Mouse (Mus musculus) forebrain, embryonic 15.5 days (tissue): ENCODE results near the gene Nek4. TPM values are rescaled to one million over a fixed set of nuclear protein-coding genes. Genes with fewer than 3 reads are reported as not detected.

Experiments used
- ATAC-seq: fragments of 200-750 bp; cut with Nextera tagmentation; replicated peaks from 2 replicates; pipeline ENCODE4 v1.8.0; 2017; ENCODE audit warnings: mild to moderate bottlenecking, moderate TSS enrichment, moderate library complexity
- H3K27ac ChIP-seq: fragments of 300-500 bp; sonication (generic); replicated peaks from 2 replicates; pipeline ENCODE4 v1.5.1; 2015; ENCODE audit warnings: mild to moderate bottlenecking, inconsistent platforms
- H3K27me3 ChIP-seq: fragments of 300-500 bp; sonication (generic); 2 replicates; pipeline ENCODE4 v1.6.1; 2015; ENCODE audit warnings: inconsistent platforms
- H3K36me3 ChIP-seq: fragments of 300-500 bp; sonication (generic); 2 replicates; pipeline ENCODE4 v1.6.1; 2015; ENCODE audit warnings: mild to moderate bottlenecking, inconsistent platforms
- H3K4me1 ChIP-seq: fragments of 300-500 bp; sonication (generic); 2 replicates; pipeline ENCODE4 v1.6.1; 2015; ENCODE audit warnings: inconsistent platforms
- H3K4me2 ChIP-seq: fragments of 300-500 bp; sonication (generic); replicated peaks from 2 replicates; pipeline ENCODE4 v1.6.1; 2015; ENCODE audit warnings: mild to moderate bottlenecking, inconsistent platforms
- H3K4me3 ChIP-seq: fragments of 300-500 bp; sonication (generic); 2 replicates; pipeline ENCODE4 v1.5.1; 2015; ENCODE audit warnings: mild to moderate bottlenecking, inconsistent platforms
- H3K9ac ChIP-seq: fragments of 300-500 bp; sonication (generic); replicated peaks from 2 replicates; pipeline ENCODE4 v1.6.1; 2015; ENCODE audit warnings: mild to moderate bottlenecking, inconsistent platforms
- H3K9me3 ChIP-seq: fragments of 300-500 bp; sonication (generic); 2 replicates; pipeline ENCODE4 v1.6.1; 2016; ENCODE audit warnings: inconsistent platforms
- WGBS: fragments of 180-500 bp; shearing (Covaris S2); methylation state at CpG from one replicate; pipeline ENCODE4 v1.1.7; 2015; ENCODE audit warnings: mixed read lengths; 5-methylcytosine and 5-hydroxymethylcytosine counted together
- polyA plus RNA-seq: library from polyadenylated mRNA; unstranded; fragments of >200 nt; fragmentation: Nextera tagmentation; extraction: Ambion mirVana; gene quantifications from 2 replicates; pipeline ENCODE4 v1.2.1, GENCODE M21; 2015

Gene Nek4
- polyA plus RNA-seq, 1 experiment from 2014 or later = 16.7 TPM

- Histone ChIP-seq H3K4me1 (peaks cover 10% of the 10 kb centered on the region), H3K9me3 (no peaks in the 10 kb centered on the region), H3K9ac (no peak overlapping the region), H3K4me3 (no peak overlapping the region), H3K36me3 (peaks cover 3% of the 10 kb centered on the region; the same call in 1 of the 2 replicates), H3K27me3 (no peaks in the 10 kb centered on the region), H3K27ac (no peak overlapping the region), H3K4me2 (no peak overlapping the region)
- no peak for ATAC-seq
Measured at GRCm38 (mm10) chr14:30996417-30996816, 45.2 kb downstream of the Nek4 start.

- 68% methylated on average over 10 of the region's 10 CpGs for WGBS
- Histone ChIP-seq H3K4me3 (peak overlapping the region; percentile 69), H3K9ac (peak overlapping the region; percentile 91), H3K9me3 (no peaks in the 10 kb centered on the region), H3K36me3 (peaks cover 3% of the 10 kb centered on the region; the same call in 1 of the 2 replicates), H3K27me3 (no peaks in the 10 kb centered on the region), H3K4me1 (peaks cover 21% of the 10 kb centered on the region), H3K27ac (no peak overlapping the region), H3K4me2 (peak overlapping the region; percentile 73)
- no peak for ATAC-seq
Measured at GRCm38 (mm10) chr14:31000356-31000755, 49.2 kb downstream of the Nek4 start.

GRCm38 (mm10) chr14:31000816-31001306 is 49.7 kb downstream of the Nek4 start:
- H3K4me1 ChIP-seq = peaks cover 21% of the 10 kb centered on the region
- peak; percentile 48 for ATAC-seq
- peaks cover 3% of the 10 kb centered on the region; the same call in 1 of the 2 replicates for H3K36me3 ChIP-seq
- H3K9me3 ChIP-seq = no peaks in the 10 kb centered on the region
- WGBS = under 1% methylated on average over 21 of the region's 21 CpGs
- H3K27ac ChIP-seq = peak overlapping the region; percentile 89
- H3K4me2 ChIP-seq = peak overlapping the region; percentile 73
- no peaks in the 10 kb centered on the region for H3K27me3 ChIP-seq
- H3K9ac ChIP-seq = peak overlapping the region; percentile 91
- H3K4me3 ChIP-seq = peak overlapping the region; percentile 69

GRCm38 (mm10) chr14:31001307-31002205 is 50.4 kb downstream of the Nek4 start, which contains the start of the genes Glt8d1 and Spcs1:
Glt8d1 (plus strand) TSS chr14:31001400.
Spcs1 (minus strand) TSS chr14:31001672.
- Histone ChIP-seq H3K9ac (peak within 1 kb of the TSS; percentile 91), H3K4me2 (peak within 1 kb of the TSS; percentile 73), H3K36me3 (peaks cover 3% of the 10 kb centered on the region; the same call in 1 of the 2 replicates), H3K4me1 (peaks cover 21% of the 10 kb centered on the region), H3K27ac (peak within 1 kb of the TSS; percentile 89), H3K27me3 (no peaks in the 10 kb centered on the region), H3K9me3 (no peaks in the 10 kb centered on the region), H3K4me3 (peak within 1 kb of the TSS; percentile 69)
- ATAC-seq = peak; percentile 95
- WGBS = under 1% methylated on average over 84 of the region's 84 CpGs

- Histone ChIP-seq H3K4me1 (peaks cover 21% of the 10 kb centered on the region), H3K4me2 (no peak overlapping the region), H3K9ac (no peak overlapping the region), H3K27ac (no peak overlapping the region), H3K4me3 (no peak overlapping the region), H3K9me3 (no peaks in the 10 kb centered on the region), H3K36me3 (peaks cover 24% of the 10 kb centered on the region), H3K27me3 (no peaks in the 10 kb centered on the region)
- 95% methylated on average over 2 of the region's 2 CpGs for WGBS
- no peak for ATAC-seq
Measured at GRCm38 (mm10) chr14:31004527-31004926, 53.4 kb downstream of the Nek4 start.

- Histone ChIP-seq H3K4me1 (peaks cover 11% of the 10 kb centered on the region), H3K27ac (no peak overlapping the region), H3K9me3 (no peaks in the 10 kb centered on the region), H3K36me3 (peaks cover 46% of the 10 kb centered on the region), H3K27me3 (no peaks in the 10 kb centered on the region), H3K4me3 (no peak overlapping the region), H3K4me2 (no peak overlapping the region), H3K9ac (no peak overlapping the region)
- no peak for ATAC-seq
- 86% methylated on average over 5 of the region's 5 CpGs for WGBS
Measured at GRCm38 (mm10) chr14:31006779-31007178, 55.6 kb downstream of the Nek4 start.

GRCm38 (mm10) chr14:31011588-31011987 is 60.4 kb downstream of the Nek4 start:
- no peak overlapping the region for H3K4me3 ChIP-seq
- H3K36me3 ChIP-seq = peaks cover 94% of the 10 kb centered on the region
- 95% methylated on average over 3 of the region's 3 CpGs for WGBS
- ATAC-seq = no peak
- no peaks in the 10 kb centered on the region for H3K4me1 ChIP-seq
- no peak overlapping the region for H3K9ac ChIP-seq
- H3K4me2 ChIP-seq = no peak overlapping the region
- no peaks in the 10 kb centered on the region for H3K27me3 ChIP-seq
- H3K27ac ChIP-seq = no peak overlapping the region
- H3K9me3 ChIP-seq = no peaks in the 10 kb centered on the region

- Histone ChIP-seq H3K9ac (no peak overlapping the region), H3K4me1 (peaks cover 16% of the 10 kb centered on the region), H3K9me3 (no peaks in the 10 kb centered on the region), H3K4me2 (no peak overlapping the region), H3K36me3 (peaks cover 85% of the 10 kb centered on the region), H3K4me3 (no peak overlapping the region), H3K27me3 (no peaks in the 10 kb centered on the region), H3K27ac (no peak overlapping the region)
- WGBS = 97% methylated on average over 2 of the region's 2 CpGs
- no peak for ATAC-seq
Measured at GRCm38 (mm10) chr14:31013928-31014327, 62.8 kb downstream of the Nek4 start.

- H3K27ac ChIP-seq = no peak overlapping the region
- no peaks in the 10 kb centered on the region for H3K9me3 ChIP-seq
- no peaks in the 10 kb centered on the region for H3K27me3 ChIP-seq
- no peak overlapping the region for H3K9ac ChIP-seq
- H3K36me3 ChIP-seq = peaks cover 65% of the 10 kb centered on the region
- no peak overlapping the region for H3K4me3 ChIP-seq
- 100% methylated on average over 1 of the region's 1 CpGs for WGBS
- ATAC-seq = no peak
- H3K4me1 ChIP-seq = peaks cover 28% of the 10 kb centered on the region
- no peak overlapping the region for H3K4me2 ChIP-seq
Measured at GRCm38 (mm10) chr14:31016063-31016462, 64.9 kb downstream of the Nek4 start.

GRCm38 (mm10) chr14:31017854-31018253 is 66.7 kb downstream of the Nek4 start:
- H3K9me3 ChIP-seq = no peaks in the 10 kb centered on the region
- peaks cover 41% of the 10 kb centered on the region for H3K4me1 ChIP-seq
- no peaks in the 10 kb centered on the region for H3K27me3 ChIP-seq
- no peak overlapping the region for H3K27ac ChIP-seq
- 0% methylated on average over 2 of the region's 2 CpGs for WGBS
- peaks cover 51% of the 10 kb centered on the region for H3K36me3 ChIP-seq
- H3K4me2 ChIP-seq = peak overlapping the region; percentile 87
- ATAC-seq = no peak
- peak overlapping the region; percentile 86 for H3K9ac ChIP-seq
- H3K4me3 ChIP-seq = peak overlapping the region; percentile 63

- peak; percentile 95 for ATAC-seq
- peaks cover 48% of the 10 kb centered on the region for H3K36me3 ChIP-seq
- WGBS = under 1% methylated on average over 37 of the region's 53 CpGs
Measured at GRCm38 (mm10) chr14:31018860-31019291, 67.7 kb downstream of the Nek4 start, which contains the start of the genes Pbrm1 and Gnl3. Pbrm1 (plus strand) TSS chr14:31019138. Gnl3 (minus strand) TSS chr14:31019152.

More at GRCm38 (mm10) chr14:31018860-31019291, 67.7 kb downstream of the Nek4 start, which contains the start of the genes Pbrm1 and Gnl3:
- Histone ChIP-seq H3K4me3 (peak within 1 kb of the TSS; percentile 63), H3K4me1 (peaks cover 45% of the 10 kb centered on the region), H3K9me3 (no peaks in the 10 kb centered on the region), H3K4me2 (peak within 1 kb of the TSS; percentile 87), H3K9ac (peak within 1 kb of the TSS; percentile 86), H3K27me3 (no peaks in the 10 kb centered on the region), H3K27ac (peak within 1 kb of the TSS; percentile 99)
